Mouse (Mus musculus): Measurements from ENCODE around the gene Foxp3.

Foxp3 gene

GRCm38 (mm10) chrX:7617889-7618551 lies 44.6 kb downstream of the Foxp3 start:
- no peak for DNase-seq

DNA sequence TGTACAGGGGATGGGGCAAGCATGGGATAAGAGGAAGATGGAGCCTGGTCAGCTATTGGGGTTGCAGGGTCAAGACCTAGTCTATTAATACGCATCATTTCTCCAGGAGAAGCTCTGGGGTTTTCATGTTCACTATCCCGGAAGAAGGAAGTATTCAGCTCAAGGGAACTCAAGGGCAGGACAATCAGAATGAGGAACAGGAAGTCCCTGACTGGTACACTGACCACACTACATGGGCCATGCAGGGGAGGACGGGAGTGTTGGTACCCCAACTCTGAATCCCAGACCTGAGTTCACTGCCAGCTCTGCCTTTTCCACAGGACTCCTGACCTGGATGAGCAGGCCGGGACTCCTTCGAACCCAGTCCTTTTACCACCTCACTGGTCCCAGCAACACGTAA lies 59.1 kb downstream of the Foxp3 start:
- DNase-seq = no peak

DNA sequence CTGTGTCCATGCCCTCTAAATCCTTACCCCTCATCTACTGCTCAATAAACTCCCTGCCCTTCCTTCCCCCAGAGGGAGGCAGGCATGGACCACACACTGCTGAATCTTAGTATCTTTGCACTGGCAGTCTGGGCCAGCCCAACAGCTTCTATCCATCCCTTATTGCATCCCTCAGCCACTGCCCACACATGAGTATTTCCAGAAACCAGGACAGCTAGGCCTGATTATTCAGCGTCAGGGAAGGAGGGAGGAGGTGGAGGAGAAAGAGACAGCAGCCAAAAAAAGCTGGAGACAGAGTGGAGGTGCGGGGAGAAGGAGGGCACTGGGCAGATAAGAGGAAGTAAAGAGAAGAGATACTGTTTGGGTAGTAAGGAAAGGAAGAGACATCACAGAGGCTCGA lies 61.7 kb downstream of the Foxp3 start:
- DNase-seq = no peak

DNA sequence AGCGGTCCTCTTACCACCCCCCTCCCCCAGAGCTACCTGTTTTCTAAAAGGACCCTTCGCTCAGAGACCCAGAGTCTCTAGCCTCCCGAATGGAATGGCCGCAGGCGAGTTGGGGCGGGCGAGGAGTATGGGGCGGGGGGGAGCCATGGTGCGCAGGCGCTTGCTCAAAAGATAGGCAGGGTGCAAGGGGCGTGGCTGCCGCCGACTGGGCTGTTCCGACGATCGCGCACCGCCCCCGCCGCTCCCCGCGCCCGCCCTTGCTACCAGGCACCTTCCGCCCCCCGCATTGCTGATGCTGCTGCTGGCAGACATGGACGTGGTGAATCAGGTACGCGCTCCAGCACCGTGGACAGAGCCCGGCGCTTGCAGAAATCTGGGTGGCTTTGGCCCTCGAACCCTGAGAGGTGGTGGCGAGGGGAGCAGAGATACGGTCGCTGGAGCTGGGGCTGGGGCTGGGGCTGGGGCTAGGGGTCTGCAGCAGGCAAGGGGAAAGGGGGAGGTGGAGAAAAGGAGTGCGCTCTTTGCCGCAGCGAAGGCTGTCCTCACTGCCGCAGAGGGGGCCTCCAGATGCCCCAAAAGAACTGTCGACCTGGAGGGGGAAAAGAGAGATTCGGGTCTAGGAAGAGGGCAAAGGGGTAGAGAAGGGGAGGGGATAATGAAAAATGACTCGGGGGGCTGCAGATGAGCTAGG lies 65.1 kb downstream of the Foxp3 start, which contains the start of gene Syp:
Gene Syp, plus strand, starts transcription at position 71 of the 691 bp plus-strand sequence.
- peak; percentile 75 for DNase-seq

GRCm38 (mm10) chrX:7639536-7640325 lies 66.3 kb downstream of the Foxp3 start:
- no peak for DNase-seq

DNA sequence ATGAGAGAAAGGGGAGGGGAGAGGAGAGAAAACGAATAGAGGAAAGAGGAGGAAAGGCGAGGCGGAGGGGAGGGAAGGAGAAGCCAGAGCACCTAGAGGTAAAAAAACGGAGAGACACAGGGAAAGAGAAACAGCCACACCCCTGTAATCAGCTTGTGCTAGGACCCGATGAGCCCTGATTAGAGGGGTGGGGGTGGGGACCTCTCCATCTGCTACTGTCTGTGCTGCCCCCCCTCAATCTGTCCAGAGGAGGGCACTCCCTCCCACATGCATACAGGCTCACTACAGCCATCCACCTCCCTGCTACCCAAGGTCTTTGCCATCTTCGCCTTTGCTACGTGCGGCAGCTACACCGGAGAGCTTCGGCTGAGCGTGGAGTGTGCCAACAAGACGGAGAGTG lies 67.3 kb downstream of the Foxp3 start:
- DNase-seq = no peak
